Mouse (Mus musculus) liver, postnatal 0 days (tissue): ENCODE data around the gene Slc16a8.

ENCODE experiments used
- CTCF ChIP-seq: sonication (generic); IDR thresholded peaks from 2 replicates; pipeline ENCODE4 v1.5.1; 2016; ENCODE audit warnings: antibody characterized with exemption, low read depth
- EP300 ChIP-seq: IDR thresholded peaks from 2 replicates; pipeline ENCODE4 v1.6.1; 2016; ENCODE audit warnings: antibody characterized with exemption, low read depth, mild to moderate bottlenecking

GRCm38 (mm10) chr15:79208758-79209439, 45.7 kb downstream of the Slc16a8 start:
- TF ChIP-seq CTCF (no peak), EP300 (no peak)
